Mouse (Mus musculus): ENCODE measurements around the gene Pld4. TPM values are rescaled to one million over a fixed set of nuclear protein-coding genes. Genes with fewer than 3 reads are reported as not detected.

Gene Pld4
- total RNA-seq (2021) = 1 to 10 TPM; 5.6 to 6.9 TPM

- intact Hi-C loops (cut with DNase I) = no loop called here
- DNase-seq (ENCODE audit: low spot score) = peak; percentile 10
Measured at GRCm38 (mm10) chr12:112760154-112760926, at the start of gene Pld4. TSS of gene Pld4 (plus strand) at chr12:112760655.

- DNase-seq (ENCODE audit: low spot score) = no peak
Measured at GRCm38 (mm10) chr12:112713984-112714383, 46.5 kb upstream of the Pld4 start.

GRCm38 (mm10) chr12:112717140-112717539 lies 43.3 kb upstream of the Pld4 start:
- intact Hi-C loops (cut with DNase I) = no loop called here
- no peak for DNase-seq (ENCODE audit: low spot score)

More at GRCm38 (mm10) chr12:112713984-112714383, 46.5 kb upstream of the Pld4 start:
- intact Hi-C loops (cut with DNase I) = no loop called here

DNA sequence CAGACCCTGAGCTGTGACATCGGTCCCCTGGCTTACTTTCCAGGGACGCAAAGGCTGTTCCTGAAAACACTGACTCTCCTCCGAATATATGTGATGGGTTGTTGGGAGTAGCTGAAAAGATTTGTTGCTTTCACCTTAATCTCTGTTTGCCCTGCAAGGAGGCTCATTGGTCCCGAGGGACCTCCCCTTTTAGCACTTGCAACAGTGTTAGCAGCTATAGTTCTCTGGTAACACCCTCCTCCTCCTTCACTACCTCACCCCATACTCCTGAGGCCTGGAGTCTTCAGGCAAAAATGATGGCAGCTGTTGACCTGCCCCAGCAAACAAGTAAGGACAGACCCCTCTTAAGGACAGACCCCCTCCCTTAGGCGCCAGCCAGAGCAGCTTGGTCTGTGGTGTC lies 41.5 kb upstream of the Pld4 start:
- intact Hi-C loops (cut with DNase I) = no loop called here
- no peak for DNase-seq (ENCODE audit: low spot score)

DNA sequence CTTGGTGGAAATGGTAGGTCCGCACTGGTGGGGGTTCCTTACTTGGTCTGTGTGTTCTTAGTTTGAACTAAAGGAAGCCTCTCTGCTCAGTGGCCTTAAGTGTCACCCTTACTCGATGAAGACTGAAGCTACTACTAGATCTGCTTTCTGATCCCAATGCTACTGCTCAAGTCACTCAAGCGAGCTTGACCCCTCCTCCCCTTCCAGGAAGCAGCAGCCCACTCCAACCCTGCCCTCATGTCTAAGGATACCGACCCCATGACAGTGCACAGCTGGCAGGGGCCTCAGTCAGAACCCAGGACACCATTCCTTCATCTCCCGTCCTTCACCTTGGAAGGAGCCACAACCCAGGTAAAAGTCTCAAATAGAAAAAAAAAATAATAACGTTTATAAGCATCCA lies 40.2 kb upstream of the Pld4 start, which contains the start of gene Cep170b:
TSS of gene Cep170b (plus strand) at position 240 of the 400 bp plus-strand sequence.
- intact Hi-C loops (cut with DNase I) = no loop called here

DNA sequence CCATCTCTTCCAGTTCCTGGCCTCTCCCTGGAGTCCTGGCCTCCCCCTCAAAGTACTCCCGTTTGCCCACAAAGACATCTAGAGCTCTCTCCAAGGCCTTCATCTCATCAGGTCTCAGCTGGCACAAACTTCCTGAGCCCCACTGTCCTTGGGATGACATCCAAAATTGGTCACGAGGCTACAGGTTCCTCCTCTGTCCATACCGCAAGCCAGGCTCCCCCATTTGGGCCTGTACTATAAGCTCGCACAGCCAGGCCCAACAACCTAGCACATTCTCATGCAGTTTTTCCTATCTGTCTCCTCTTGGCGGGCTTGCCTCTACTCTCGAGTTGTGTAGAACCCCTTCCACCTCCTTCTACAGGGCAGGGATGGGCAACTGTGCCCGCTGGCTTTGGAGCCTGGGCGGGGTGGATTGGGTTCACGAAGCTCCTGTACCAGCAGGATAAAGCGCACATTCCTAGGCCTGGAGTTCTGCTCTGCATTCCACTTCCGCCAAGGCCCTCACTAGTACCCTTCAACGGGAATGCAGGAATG lies 39.5 kb upstream of the Pld4 start:
- intact Hi-C loops (cut with DNase I) = no loop called here

More for the DNA sequence above, 40.2 kb upstream of the Pld4 start, which contains the start of gene Cep170b:
- no peak for DNase-seq (ENCODE audit: low spot score)

GRCm38 (mm10) chr12:112721424-112722239 lies 38.8 kb upstream of the Pld4 start:
- DNase-seq (ENCODE audit: low spot score) = no peak
- intact Hi-C loops (cut with DNase I) = no loop called here

More for the DNA sequence above, 39.5 kb upstream of the Pld4 start:
- DNase-seq (ENCODE audit: low spot score) = no peak

DNA sequence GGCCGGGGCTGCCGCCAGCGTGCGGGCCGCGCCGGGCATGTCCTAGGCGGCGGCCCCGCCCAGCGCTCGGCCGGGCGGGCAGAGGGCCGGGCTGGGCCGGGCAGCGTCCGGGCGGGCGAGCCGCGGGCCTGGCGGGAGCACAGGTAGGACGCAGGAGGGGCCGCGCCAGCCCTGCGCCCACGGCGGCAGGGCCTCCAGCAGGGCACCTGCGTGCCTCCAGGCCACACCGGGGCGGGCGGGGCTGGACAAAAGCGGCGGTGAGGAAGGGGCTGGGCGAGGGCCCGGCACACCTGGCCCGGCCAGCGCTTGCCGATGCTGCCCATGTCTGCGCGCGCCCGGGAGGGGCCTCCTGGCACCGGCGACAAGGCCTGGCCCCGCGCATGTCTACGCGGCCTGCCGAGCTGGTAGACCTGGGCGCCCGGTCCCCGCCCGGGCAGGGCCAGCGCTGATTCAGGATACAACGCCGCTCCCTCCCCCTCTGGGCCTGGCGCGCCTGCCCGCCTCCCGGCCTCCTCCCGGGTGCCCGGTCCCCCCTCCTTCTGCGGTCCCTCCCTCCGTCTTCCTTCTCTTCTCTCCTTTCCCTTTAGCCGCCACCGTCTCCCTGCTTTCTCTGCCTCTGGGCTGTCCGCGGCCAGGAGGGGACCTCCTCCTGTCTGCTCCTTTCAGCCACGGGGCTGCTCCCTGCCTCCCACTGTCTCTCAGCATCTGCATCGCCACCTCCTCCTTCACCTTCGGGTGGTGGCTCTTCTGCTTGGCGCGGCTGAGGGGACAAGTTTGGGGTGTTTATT lies 38.0 kb upstream of the Pld4 start:
- no peak for DNase-seq (ENCODE audit: low spot score)
- intact Hi-C loops (cut with DNase I) = no loop called here

DNA sequence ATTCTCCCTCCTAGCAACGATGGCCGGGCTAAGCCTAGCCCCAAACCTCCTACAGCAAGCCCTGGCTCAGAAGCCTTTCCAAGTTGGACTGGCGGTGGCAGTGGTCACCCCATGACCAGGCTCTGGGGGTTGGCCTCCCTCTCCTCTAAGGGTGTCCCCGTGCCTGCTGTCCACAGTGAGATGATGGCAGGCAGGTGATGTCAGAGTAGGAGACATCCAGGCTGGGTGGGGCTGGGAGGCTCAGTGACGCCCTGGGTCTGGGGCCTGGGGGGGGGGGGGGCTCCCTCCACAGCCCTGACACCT lies 37.5 kb upstream of the Pld4 start:
- no peak for DNase-seq (ENCODE audit: low spot score)
- intact Hi-C loops (cut with DNase I) = no loop called here

GRCm38 (mm10) chr12:112723445-112723844 lies 37.0 kb upstream of the Pld4 start:
- DNase-seq (ENCODE audit: low spot score) = no peak
- intact Hi-C loops (cut with DNase I) = no loop called here

- DNase-seq (ENCODE audit: low spot score) = no peak
Measured at GRCm38 (mm10) chr12:112724077-112724805, 36.2 kb upstream of the Pld4 start.

DNA sequence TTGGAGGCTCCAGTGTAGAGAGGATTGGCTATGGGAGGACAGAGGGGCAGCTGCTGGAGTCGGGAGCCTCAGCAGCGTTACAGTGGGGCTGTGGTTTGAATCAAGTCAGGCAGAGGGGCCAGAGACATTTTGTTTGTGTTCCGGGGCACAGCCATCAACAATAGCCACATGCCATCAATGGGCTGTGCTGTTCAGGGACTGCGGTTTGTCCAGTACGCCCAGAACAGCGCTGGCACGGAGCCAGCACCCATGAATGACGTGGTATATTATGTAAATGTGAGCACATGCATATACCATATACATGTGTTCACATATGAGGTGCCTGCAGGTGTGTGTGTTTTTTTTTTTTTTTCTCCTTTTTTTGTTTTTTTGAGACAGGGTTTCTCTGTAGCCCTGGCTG lies 32.7 kb upstream of the Pld4 start:
- intact Hi-C loops (cut with DNase I) = no loop called here
- DNase-seq (ENCODE audit: low spot score) = no peak

More at GRCm38 (mm10) chr12:112724077-112724805, 36.2 kb upstream of the Pld4 start:
- intact Hi-C loops (cut with DNase I) = no loop called here

DNA sequence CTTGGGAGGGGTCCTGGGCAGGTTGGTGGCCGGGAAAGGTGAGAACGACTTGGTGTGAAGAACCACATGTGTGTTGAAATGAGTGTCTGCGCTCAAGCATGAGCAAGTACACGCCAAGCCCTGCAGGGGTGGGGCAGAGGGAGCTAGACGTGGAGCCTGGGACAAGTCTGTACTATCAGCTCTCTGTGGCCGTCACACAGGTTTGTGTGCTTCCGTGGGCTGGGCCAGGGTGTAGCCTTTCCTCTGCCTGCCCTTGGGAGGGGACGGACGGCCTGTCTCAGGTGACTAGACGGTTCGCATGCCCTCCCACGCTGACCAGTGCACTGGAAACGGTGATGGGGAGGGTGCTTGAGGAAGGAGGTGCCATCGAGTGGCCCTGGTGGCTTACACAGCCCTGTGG lies 29.6 kb upstream of the Pld4 start:
- intact Hi-C loops (cut with DNase I) = no loop called here
- DNase-seq (ENCODE audit: low spot score) = no peak

DNA sequence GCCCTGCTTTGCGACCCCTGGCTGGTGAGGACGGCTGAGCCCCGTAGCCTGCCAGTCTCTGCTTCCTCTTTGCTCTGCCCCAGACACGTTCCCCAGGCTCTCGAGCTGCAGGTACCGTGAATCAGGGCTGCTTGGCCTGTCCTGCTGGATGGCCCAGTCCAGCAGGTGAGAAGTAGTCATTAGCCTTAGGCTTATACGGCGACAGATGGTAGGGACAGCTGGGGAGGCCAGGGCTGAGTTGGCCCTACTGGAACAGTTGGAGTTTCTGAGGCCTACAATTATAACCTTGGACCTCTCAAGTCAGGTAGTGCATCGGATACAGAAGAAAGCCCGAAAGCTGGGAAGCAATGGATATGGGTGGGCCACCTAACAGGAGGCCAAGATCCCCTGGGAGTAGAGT lies 27.9 kb upstream of the Pld4 start:
- DNase-seq (ENCODE audit: low spot score) = no peak
- intact Hi-C loops (cut with DNase I) = no loop called here

DNA sequence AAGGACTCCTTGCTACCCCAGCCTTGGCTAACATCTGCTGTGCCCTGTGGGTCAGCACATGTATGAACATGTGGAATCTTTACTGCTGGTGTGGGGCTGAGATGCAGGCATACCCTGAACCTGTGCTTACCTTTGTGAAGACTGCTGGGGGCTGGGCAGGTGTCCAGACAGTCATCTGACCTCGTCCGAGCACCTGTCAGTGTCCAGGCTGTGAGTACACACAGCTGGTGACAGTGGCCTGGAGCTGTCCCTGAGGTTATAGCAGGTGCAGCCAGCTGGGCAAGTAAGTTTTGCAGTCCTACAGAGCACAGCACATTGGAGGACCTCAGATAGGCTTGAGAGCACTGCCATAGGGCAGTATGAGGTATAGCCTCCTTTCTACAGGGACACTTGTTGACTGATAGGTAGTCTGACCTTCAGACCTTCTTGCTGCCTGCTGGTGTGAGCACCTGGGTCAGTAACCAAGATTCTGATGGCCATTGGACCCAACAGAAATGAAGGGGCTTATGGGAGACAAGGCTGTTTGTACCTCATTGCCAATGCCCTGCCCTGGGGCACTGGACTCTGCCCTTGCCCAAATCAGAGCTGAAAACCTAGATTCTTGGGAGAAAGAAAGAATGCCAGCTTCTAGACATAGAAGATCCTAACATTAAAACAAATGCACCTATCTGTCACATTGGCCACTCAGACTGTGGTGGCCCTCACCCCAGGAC lies 26.2 kb upstream of the Pld4 start:
- intact Hi-C loops (cut with DNase I) = no loop called here
- DNase-seq (ENCODE audit: low spot score) = no peak

- DNase-seq (ENCODE audit: low spot score) = no peak
- intact Hi-C loops (cut with DNase I) = no loop called here
Measured at GRCm38 (mm10) chr12:112734881-112735655, 25.4 kb upstream of the Pld4 start.

- intact Hi-C loops (cut with DNase I) = no loop called here
Measured at GRCm38 (mm10) chr12:112735896-112736635, 24.4 kb upstream of the Pld4 start.

DNA sequence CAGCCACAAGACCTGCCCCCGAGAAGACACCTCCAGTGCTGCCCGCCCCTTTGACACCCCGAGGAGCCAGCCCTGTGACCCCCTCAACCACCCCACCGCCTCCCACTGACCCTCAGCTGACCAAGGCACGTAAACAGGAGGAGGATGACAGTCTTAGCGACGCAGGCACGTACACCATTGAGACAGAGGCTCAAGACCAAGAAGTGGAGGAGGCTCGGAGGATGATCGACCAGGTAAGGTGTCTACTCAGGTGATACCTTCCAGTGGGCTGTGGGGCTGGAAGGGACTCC lies 23.9 kb upstream of the Pld4 start:
- no peak for DNase-seq (ENCODE audit: low spot score)
- intact Hi-C loops (cut with DNase I) = no loop called here

More at GRCm38 (mm10) chr12:112735896-112736635, 24.4 kb upstream of the Pld4 start:
- DNase-seq (ENCODE audit: low spot score) = no peak

Data from heart, postnatal 25 days (tissue).